Mouse (Mus musculus): ENCODE measurements around the gene Polg. TPM values are rescaled to one million over a fixed set of nuclear protein-coding genes. Genes with fewer than 3 reads are reported as not detected.

The Polg gene
- total and polyA plus RNA-seq, 3 experiments, result 40.6 to 152 (median 87.4) TPM

DNA sequence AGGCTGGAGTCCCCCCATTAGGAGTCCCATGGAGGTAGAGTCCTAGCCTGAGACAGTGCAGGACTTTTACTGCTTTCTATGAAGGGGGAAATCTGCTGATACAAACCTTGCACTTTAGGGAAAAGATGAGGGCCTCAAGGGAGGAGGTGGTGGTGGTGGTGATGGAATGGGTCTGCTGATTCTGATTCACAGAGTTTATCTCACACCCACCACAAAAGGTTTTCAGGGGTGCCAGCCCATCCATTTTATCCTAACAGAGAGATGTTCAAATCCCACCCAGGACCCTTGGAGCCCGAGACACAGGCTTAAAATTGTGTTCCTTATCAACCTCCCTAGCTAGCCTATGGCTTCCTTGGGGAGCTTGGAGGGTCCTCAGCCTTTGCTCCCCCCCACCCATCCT, 41.6 kb upstream of the Polg start:
- TF ChIP-seq CTCF (IDR thresholded peaks at IDR 0.05; ENCODE audit: low read depth, low read length) (no peak), GATA2 (IDR thresholded peaks at IDR 0.05; ENCODE audit: borderline replicate concordance, low read depth, low read length) (no peak), TAL1 (conservative IDR thresholded peaks at IDR 0.05; ENCODE audit: low read depth, low read length) (no peak), GATA1 (IDR thresholded peaks at IDR 0.05; ENCODE audit: borderline replicate concordance, low read length) (no peak), POLR2AphosphoS5 (IDR thresholded peaks at IDR 0.05; ENCODE audit: insufficient replicate concordance, low read depth, low read length) (no peak)
- Histone ChIP-seq H3K36me3 (replicated peaks) (no peaks in the 10 kb centered on the region), H3K4me3 (ENCODE audit: low read depth, low read length) (no peak overlapping the region), H3K27me3 (ENCODE audit: insufficient read depth, low read length) (peaks cover 23% of the 10 kb centered on the region; the same call in 1 of the 2 replicates), H3K9me3 (replicated peaks) (no peaks in the 10 kb centered on the region), H3K4me1 (ENCODE audit: insufficient read depth, low read depth, low read length) (no peaks in the 10 kb centered on the region)
- DNase-seq (ENCODE audit: low spot score) (no peak), ATAC-seq (ENCODE audit: extremely low read depth, insufficient number of reproducible peaks, low FRiP score, poor library complexity, severe bottlenecking) (no peak)

DNA sequence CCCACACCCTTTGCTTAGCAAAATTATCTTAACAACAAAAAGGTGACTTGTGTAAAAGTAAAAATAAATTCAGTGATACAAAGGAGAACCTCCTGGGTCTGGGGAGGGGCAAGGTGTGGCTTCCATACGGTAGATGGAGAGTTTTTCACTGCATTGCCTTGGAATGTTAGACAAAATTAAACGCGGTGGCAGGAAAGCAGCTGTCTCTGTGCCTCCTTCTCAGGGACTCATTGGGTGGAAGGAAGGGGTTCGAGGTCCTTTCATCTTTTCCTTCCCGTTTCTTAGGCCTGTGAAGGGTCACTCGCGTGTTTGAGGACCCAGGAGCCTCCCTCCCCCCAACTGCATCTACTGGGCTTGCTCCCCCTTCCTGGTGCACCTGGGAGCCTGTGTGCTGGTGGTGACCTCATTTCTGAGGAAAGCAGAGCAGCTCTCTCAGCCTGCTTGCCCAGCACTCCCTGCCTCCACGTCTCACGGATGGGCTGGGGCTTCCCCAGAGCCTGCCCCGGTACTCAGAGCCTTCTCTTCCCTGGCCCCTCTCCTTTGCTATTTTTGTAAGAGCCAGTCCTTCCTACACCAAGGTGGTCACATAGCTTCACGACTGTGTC, 41.0 kb upstream of the Polg start:
- no peak for ATAC-seq (ENCODE audit: extremely low read depth, insufficient number of reproducible peaks, low FRiP score, poor library complexity, severe bottlenecking)
- H3K4me3 ChIP-seq (ENCODE audit: low read depth, low read length), result no peak overlapping the region
- H3K36me3 ChIP-seq (replicated peaks), result no peaks in the 10 kb centered on the region
- no peak for TF ChIP-seq TAL1 (conservative IDR thresholded peaks at IDR 0.05; ENCODE audit: low read depth, low read length)
- no peak for TF ChIP-seq POLR2AphosphoS5 (IDR thresholded peaks at IDR 0.05; ENCODE audit: insufficient replicate concordance, low read depth, low read length)
- TF ChIP-seq GATA1 (IDR thresholded peaks at IDR 0.05; ENCODE audit: borderline replicate concordance, low read length), result no peak
- H3K27me3 ChIP-seq (ENCODE audit: insufficient read depth, low read length), result peaks cover 23% of the 10 kb centered on the region; the same call in 1 of the 2 replicates
- H3K4me1 ChIP-seq (ENCODE audit: insufficient read depth, low read depth, low read length), result no peaks in the 10 kb centered on the region
- no peaks in the 10 kb centered on the region for H3K9me3 ChIP-seq (replicated peaks)
- DNase-seq (ENCODE audit: low spot score), result no peak

DNA sequence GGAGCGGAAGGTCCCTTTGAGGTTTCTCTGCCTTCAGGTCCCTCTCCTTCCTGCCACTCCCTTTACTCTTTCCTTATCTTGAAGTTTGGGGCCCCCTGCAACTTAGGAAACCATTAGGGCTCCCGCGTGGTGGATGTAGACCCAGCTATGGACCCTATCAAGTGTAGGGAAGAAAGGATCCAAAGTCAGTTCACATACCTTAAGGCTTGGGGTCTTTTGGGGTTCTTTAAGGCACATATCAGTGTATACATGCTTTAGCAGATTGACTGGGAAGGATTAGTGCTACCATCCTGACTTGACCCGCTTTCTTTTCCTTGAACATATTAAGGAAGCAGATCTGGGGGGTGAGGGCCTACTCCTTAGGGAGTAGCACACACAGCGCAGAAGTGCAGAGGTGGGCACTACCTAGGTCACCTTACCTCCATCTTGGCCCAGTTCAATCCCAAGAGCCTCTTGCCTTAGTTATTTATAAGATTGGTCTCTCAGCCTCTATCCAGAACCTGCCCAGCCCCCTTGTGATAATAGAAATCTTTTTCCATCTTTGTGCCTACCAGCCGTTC, 40.4 kb upstream of the Polg start:
- Histone ChIP-seq H3K9me3 (replicated peaks) (no peaks in the 10 kb centered on the region), H3K4me1 (ENCODE audit: insufficient read depth, low read depth, low read length) (no peaks in the 10 kb centered on the region), H3K27me3 (ENCODE audit: insufficient read depth, low read length) (peaks cover 26% of the 10 kb centered on the region; the same call in 1 of the 2 replicates), H3K36me3 (replicated peaks) (no peaks in the 10 kb centered on the region), H3K4me3 (ENCODE audit: low read depth, low read length) (no peak overlapping the region)
- DNase-seq (ENCODE audit: low spot score) (no peak), ATAC-seq (ENCODE audit: extremely low read depth, insufficient number of reproducible peaks, low FRiP score, poor library complexity, severe bottlenecking) (no peak)
- TF ChIP-seq GATA2 (IDR thresholded peaks at IDR 0.05; ENCODE audit: borderline replicate concordance, low read depth, low read length), result no peak
- TF ChIP-seq CTCF (IDR thresholded peaks at IDR 0.05; ENCODE audit: low read depth, low read length), result no peak
- TF ChIP-seq TAL1 (conservative IDR thresholded peaks at IDR 0.05; ENCODE audit: low read depth, low read length), result no peak
- no peak for TF ChIP-seq GATA1 (IDR thresholded peaks at IDR 0.05; ENCODE audit: borderline replicate concordance, low read length)
- no peak for TF ChIP-seq POLR2AphosphoS5 (IDR thresholded peaks at IDR 0.05; ENCODE audit: insufficient replicate concordance, low read depth, low read length)

DNA sequence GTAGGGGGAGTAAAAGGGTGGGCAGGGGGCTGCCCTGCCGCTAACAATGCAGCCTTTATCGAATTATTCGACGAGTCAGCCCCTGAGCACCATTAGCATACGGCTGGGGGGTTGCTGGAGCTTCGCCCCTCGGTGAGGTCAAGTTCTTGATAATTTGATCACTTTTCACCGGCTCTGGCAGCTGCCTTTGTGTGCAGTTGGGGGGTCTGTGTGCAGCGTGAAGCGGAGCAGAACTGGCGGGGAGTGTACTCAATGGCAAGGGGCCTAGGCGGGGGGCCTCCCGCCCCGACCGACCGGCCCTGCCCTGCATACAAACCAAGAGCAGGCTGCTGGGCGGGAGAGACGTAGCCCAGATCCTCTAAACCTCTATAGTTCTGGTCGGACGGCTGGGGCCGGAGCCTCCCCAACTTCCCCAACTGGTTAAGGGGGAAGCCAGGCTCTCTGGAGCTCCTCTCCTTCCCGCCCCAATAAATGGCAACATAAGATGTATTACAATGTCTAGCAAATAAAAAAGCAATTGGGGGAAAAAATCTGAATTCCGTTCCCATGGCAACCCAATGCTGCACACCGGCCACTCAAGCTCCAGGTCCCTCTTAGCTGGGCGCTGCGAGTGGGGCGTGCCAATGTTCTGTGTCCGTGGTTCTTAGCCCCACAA, 39.8 kb upstream of the Polg start:
- no peak for TF ChIP-seq CTCF (IDR thresholded peaks at IDR 0.05; ENCODE audit: low read depth, low read length)
- no peak for TF ChIP-seq TAL1 (conservative IDR thresholded peaks at IDR 0.05; ENCODE audit: low read depth, low read length)
- no peak for TF ChIP-seq GATA2 (IDR thresholded peaks at IDR 0.05; ENCODE audit: borderline replicate concordance, low read depth, low read length)
- ATAC-seq (ENCODE audit: extremely low read depth, insufficient number of reproducible peaks, low FRiP score, poor library complexity, severe bottlenecking) (no peak), DNase-seq (ENCODE audit: low spot score) (no peak)
- no peaks in the 10 kb centered on the region for H3K36me3 ChIP-seq (replicated peaks)
- no peaks in the 10 kb centered on the region for H3K9me3 ChIP-seq (replicated peaks)
- H3K4me3 ChIP-seq (ENCODE audit: low read depth, low read length), result no peak overlapping the region
- H3K27me3 ChIP-seq (ENCODE audit: insufficient read depth, low read length), result peaks cover 28% of the 10 kb centered on the region; the same call in 1 of the 2 replicates
- no peaks in the 10 kb centered on the region for H3K4me1 ChIP-seq (ENCODE audit: insufficient read depth, low read depth, low read length)

DNA sequence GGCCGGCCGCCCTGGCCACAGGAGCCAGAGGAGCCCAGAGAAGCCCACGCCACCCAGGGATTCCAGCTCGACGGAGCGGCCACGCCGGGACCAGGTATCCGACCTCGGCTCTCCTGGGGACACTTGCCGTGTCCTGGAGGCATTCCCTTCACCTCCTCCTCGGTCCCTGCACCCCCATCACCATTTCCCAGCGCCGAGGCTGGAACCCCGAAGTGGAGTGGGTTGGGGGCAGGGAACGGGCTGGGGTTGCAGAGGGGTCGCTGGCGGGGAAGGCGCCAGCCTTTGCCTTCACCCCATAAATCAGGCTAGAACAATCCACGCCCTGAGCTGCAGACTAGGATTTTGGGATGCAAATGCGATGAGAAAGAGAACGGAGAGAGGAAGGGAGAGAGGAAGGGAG, 39.2 kb upstream of the Polg start:
- no peaks in the 10 kb centered on the region for H3K4me1 ChIP-seq (ENCODE audit: insufficient read depth, low read depth, low read length)
- H3K4me3 ChIP-seq (ENCODE audit: low read depth, low read length), result no peak overlapping the region
- ATAC-seq (ENCODE audit: extremely low read depth, insufficient number of reproducible peaks, low FRiP score, poor library complexity, severe bottlenecking) (no peak), DNase-seq (ENCODE audit: low spot score) (no peak)
- H3K27me3 ChIP-seq (ENCODE audit: insufficient read depth, low read length), result peaks cover 28% of the 10 kb centered on the region; the same call in 1 of the 2 replicates
- TF ChIP-seq GATA1 (IDR thresholded peaks at IDR 0.05; ENCODE audit: borderline replicate concordance, low read length), result no peak
- no peak for TF ChIP-seq CTCF (IDR thresholded peaks at IDR 0.05; ENCODE audit: low read depth, low read length)
- no peak for TF ChIP-seq GATA2 (IDR thresholded peaks at IDR 0.05; ENCODE audit: borderline replicate concordance, low read depth, low read length)
- TF ChIP-seq POLR2AphosphoS5 (IDR thresholded peaks at IDR 0.05; ENCODE audit: insufficient replicate concordance, low read depth, low read length), result no peak
- no peak for TF ChIP-seq TAL1 (conservative IDR thresholded peaks at IDR 0.05; ENCODE audit: low read depth, low read length)
- no peaks in the 10 kb centered on the region for H3K36me3 ChIP-seq (replicated peaks)
- no peaks in the 10 kb centered on the region for H3K9me3 ChIP-seq (replicated peaks)

DNA sequence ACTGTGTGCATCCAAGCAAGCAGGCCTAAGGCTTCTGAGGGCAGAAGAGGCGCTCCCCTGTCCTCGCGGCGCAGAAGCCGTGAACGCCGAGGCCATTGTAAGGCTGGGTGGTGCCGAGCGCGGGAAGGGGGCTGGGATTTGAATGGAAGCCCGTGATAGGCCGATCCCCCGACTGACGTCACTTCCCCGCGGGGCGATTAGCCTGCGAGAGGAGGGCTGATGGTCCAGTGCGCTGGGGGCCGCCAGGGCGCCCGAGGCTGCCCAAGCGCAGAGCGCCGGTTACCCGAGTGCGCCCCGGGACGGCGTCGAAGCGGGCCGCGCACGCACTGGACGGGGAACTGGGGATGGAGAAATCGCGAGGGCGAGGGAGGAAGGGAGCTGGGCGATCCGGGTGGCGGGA, 38.6 kb upstream of the Polg start:
- H3K4me1 ChIP-seq (ENCODE audit: insufficient read depth, low read depth, low read length), result no peaks in the 10 kb centered on the region
- no peak for DNase-seq (ENCODE audit: low spot score)
- H3K36me3 ChIP-seq (replicated peaks), result no peaks in the 10 kb centered on the region
- TF ChIP-seq GATA2 (IDR thresholded peaks at IDR 0.05; ENCODE audit: borderline replicate concordance, low read depth, low read length) (no peak), CTCF (IDR thresholded peaks at IDR 0.05; ENCODE audit: low read depth, low read length) (no peak), POLR2AphosphoS5 (IDR thresholded peaks at IDR 0.05; ENCODE audit: insufficient replicate concordance, low read depth, low read length) (no peak), GATA1 (IDR thresholded peaks at IDR 0.05; ENCODE audit: borderline replicate concordance, low read length) (no peak), TAL1 (conservative IDR thresholded peaks at IDR 0.05; ENCODE audit: low read depth, low read length) (no peak)
- ATAC-seq (ENCODE audit: extremely low read depth, insufficient number of reproducible peaks, low FRiP score, poor library complexity, severe bottlenecking), result no peak
- no peak overlapping the region; the same call in 1 of the 2 replicates for H3K4me3 ChIP-seq (ENCODE audit: low read depth, low read length)
- peaks cover 28% of the 10 kb centered on the region; the same call in 1 of the 2 replicates for H3K27me3 ChIP-seq (ENCODE audit: insufficient read depth, low read length)
- no peaks in the 10 kb centered on the region for H3K9me3 ChIP-seq (replicated peaks)
